9 mouse cellular contexts compared by ENCODE assay signal in the genomic region with DNA sequence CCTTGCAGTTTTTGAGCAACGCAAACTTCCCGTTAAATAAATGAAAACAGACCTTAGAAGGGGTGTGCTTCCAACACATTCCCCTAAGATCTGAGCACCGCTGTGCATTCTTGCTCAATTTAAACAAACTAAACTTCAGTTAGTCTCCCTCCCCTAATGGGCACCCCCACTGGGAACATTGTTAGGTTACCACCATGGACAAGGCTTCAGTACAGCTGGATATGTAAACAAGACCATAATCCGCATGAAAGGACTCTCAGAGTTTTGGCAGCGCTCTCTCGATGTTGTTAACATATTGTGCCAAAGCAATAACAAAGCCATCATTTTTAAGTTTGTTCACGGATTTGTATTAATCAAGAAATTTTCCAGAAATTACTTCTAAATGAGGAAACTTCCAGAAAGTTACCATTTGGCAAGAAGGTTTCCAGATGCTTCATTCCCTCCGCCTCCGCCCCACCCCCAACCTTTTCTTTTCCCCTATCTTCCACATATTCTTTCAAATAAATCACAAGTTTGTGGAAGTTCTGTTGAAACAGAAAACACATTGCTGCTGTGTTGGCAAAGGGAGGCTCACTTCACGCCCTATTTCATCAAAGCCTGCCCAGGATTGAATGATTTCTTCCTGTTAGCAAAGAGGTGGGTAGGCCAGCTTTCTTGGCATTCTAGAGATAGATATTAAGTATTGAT.
DNase-seq lines count a peak whose midpoint lies in the region; ATAC-seq lines count a peak whose summit lies in the region.
"Had no signal": no experiment of that assay in that cellular context is flagged by ENCODE, and none has a peak within 500 bp of the region (broad histone marks: within the 10 kb centered on the region; RNA-seq: fewer than 3 reads in every experiment).

No protein-coding gene starts in this region.

- H3K9me3 ChIP-seq in forebrain, embryonic 11.5 days (ENCODE audit: control insufficient read depth, low read length): no peaks in the 10 kb centered on the region
- H3K9me3 ChIP-seq: neural tube, embryonic 12.5 days had no signal

- 19% methylated on average over 10 of the region's 10 CpGs for WGBS in forebrain, embryonic 11.5 days

- peak; percentile 11 for DNase-seq in layer of hippocampus, adult 11-12 months (ENCODE audit: low spot score)
- DNase-seq in layer of hippocampus, postnatal 25 days (ENCODE audit: extremely low spot score in 1 of 2, low spot score in 1 of 2): no peak
- peak; percentile 71 for DNase-seq in embryo, embryonic 10 days (ENCODE audit: low spot score)
- DNase-seq in forebrain, embryonic 11.5 days (ENCODE audit: low spot score): peak; percentile 59
- peak; percentile 63 for DNase-seq in mesoderm, embryonic 11.5 days (ENCODE audit: low read depth, low spot score)
- DNase-seq in thymus, adult 18-20 months: no peak
- DNase-seq in cerebellum, postnatal 14 days: no peak

- no peaks in the 10 kb centered on the region; the same call in 1 of the 2 replicates for H3K4me1 ChIP-seq in forebrain, embryonic 11.5 days (replicated peaks; ENCODE audit: control insufficient read depth, insufficient read depth, low read length)

- H3K4me3 ChIP-seq in forebrain, embryonic 11.5 days (ENCODE audit: low read depth, low read length): no peak overlapping the region
- H3K4me3 ChIP-seq: neural tube, embryonic 12.5 days had no signal

- H3K27me3 ChIP-seq in forebrain, embryonic 11.5 days (ENCODE audit: control insufficient read depth, insufficient read depth, low read length): no peaks in the 10 kb centered on the region
- H3K27me3 ChIP-seq: neural tube, embryonic 12.5 days had no signal

- H3K27ac ChIP-seq in forebrain, embryonic 11.5 days (ENCODE audit: low read depth, low read length): no peak overlapping the region
- H3K27ac ChIP-seq: neural tube, embryonic 12.5 days had no signal

- H3K36me3 ChIP-seq in forebrain, embryonic 11.5 days (ENCODE audit: control insufficient read depth, insufficient read depth, low read length): no peaks in the 10 kb centered on the region
- H3K36me3 ChIP-seq: neural tube, embryonic 12.5 days had no signal

- 0 out of 2 replicates have a peak overlapping the region, but pooled peaks have one; percentile 5 for H3K4me2 ChIP-seq in forebrain, embryonic 11.5 days (ENCODE audit: low read depth, low read length, severe bottlenecking)
- H3K4me2 ChIP-seq: neural tube, embryonic 12.5 days had no signal

- no peak overlapping the region for H3K9ac ChIP-seq in forebrain, embryonic 11.5 days (ENCODE audit: low read length)
- H3K9ac ChIP-seq: neural tube, embryonic 12.5 days had no signal

- ATAC-seq in forebrain, embryonic 11.5 days (replicated peaks; ENCODE audit: low FRiP score): peak; percentile 56
- ATAC-seq in megakaryocyte progenitor cell, adult 5-6 weeks (replicated peaks; ENCODE audit: poor library complexity): no peak

Comparison
In these comparisons a context has a peak if more than half of its experiments do, and no peak if none do; other contexts are left out.
1. DNase-seq: peak in layer of hippocampus, adult 11-12 months (single experiment), embryo, embryonic 10 days (single experiment), forebrain, embryonic 11.5 days (single experiment) and mesoderm, embryonic 11.5 days (single experiment); none in layer of hippocampus, postnatal 25 days (0 of 2), thymus, adult 18-20 months (0 of 2) and cerebellum, postnatal 14 days (0 of 2).